Mouse (Mus musculus): Measurements from ENCODE around the gene Tmem235.

Gene Tmem235

DNA sequence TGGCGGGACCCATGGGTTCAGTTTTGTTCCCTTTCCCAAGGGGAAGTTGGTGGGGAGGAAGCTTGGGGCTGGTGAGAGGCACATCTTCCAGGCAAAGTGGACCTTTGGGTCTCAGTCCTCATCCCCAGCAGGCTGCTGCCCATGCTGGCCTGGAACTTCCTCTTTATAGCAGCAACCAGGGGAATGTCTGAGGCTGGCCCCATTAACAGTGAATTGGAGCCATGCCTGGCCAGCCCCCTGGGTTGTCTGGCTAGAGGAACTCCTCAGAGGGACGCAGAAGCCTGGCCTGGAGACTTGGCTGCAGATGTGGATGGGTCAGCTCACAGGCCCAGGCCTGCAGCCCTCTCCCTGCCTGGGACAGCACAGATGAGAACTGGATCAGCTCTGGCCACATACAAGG lies 4.3 kb downstream of the Tmem235 start:
- no peak for DNase-seq (ENCODE audit: low read depth, low spot score)

- no peak for DNase-seq (ENCODE audit: low read depth, low spot score)
Observed at GRCm38 (mm10) chr11:117865988-117866387, 5.4 kb downstream of the Tmem235 start.

GRCm38 (mm10) chr11:117870688-117871365 lies 10.3 kb downstream of the Tmem235 start:
- DNase-seq (ENCODE audit: low read depth, low spot score): peak; percentile 64

GRCm38 (mm10) chr11:117871376-117871775 lies 10.8 kb downstream of the Tmem235 start:
- DNase-seq (ENCODE audit: low read depth, low spot score): no peak

DNA sequence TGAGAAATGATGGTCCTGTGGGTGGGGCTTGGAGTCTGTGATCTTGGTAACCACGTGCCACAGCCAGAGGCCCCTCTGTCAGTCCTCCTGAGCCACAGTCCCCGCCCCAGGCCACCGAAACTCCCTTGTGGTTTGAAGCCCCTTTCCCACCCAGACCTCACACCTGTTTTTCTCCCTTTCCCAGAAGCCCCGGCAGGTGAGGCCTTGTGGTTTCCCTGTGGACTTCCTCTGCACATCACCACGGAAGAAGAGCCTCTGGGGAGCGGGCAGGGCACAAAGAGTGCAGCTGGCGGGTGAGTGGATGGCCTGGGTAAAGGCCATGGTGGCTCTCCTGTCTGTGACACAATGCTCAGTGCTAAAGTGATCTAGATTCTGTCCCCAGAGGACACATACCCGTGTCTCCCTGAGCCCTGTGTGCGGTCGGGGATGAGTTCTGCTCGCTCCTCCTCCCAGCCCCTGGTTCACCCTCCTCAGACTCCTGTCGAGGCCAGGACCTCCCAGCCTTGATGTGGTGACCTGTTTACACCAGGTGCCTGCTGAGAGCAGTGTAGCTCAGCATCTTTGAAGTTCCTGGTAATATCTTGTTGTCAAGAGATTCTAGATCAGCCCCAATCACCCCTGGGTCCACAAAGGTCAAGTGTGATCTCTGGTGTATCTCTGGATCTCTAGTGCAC lies 11.5 kb downstream of the Tmem235 start:
- DNase-seq (ENCODE audit: low read depth, low spot score): no peak

GRCm38 (mm10) chr11:117872861-117873608 lies 12.5 kb downstream of the Tmem235 start, which contains the start of gene Tha1:
Tha1 (minus strand) TSS chr11:117873481.
- DNase-seq (ENCODE audit: low read depth, low spot score): no peak

DNA sequence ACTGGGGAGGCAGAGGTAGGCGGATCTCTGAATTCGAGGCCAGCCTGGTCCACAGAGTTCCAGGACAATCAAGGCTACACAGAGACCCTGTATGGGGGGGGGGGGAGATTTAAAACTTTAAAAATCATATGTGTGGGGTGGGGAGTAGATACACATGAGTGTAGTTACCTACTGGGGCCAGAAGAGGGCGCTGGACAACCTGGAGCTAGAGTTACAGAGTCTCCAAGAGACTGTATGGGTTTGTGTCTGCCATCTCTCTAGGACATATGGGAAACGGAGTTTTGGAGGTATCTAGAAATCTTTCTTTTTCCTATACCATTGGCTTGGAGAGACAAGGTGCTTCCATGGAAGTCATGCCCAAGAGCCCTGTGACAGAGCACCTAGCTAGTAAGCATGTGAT lies 13.9 kb downstream of the Tmem235 start:
- DNase-seq (ENCODE audit: low read depth, low spot score): no peak

GRCm38 (mm10) chr11:117875681-117876080 lies 15.1 kb downstream of the Tmem235 start:
- DNase-seq (ENCODE audit: low read depth, low spot score): no peak

DNA sequence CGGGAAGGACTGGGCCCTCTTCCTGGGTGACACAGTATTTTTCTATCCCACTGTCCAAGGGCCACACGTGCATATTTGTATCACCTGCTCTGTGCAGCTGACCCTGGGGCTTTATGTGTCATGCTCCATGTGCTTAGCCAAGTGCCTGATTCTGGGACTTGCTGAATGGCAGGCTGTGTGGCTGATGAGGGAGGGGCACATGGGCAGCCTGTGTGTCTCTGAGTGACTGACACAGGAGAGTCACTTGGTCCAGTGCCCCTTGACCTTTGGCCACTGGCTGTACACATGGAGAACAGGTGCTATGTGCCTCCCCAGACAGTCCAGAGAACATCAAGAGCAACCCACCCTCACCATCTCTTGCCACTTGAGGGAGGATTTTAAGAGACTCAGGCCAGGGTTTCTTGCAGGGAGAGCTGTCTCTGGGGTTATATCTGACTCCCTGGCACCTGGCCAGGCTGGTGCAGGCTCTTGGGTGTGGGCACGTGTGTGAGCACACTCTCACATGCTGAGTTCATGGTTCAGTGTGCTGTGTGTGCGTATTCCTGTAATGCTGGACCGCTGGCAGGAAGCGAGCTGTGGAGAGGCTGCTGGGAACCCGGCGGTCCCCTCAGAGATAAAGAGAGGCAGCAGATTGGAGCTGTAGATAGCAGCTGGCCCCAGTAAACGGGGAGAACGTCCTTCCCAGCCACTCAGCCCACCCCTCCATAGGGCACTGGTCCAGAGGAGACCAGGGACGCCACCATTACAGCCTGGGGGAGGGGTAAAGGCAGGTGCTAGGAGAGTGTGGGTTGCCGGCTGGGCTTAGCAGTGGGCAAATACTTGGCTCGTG lies 17.6 kb downstream of the Tmem235 start:
- no peak for DNase-seq (ENCODE audit: low read depth, low spot score)

DNA sequence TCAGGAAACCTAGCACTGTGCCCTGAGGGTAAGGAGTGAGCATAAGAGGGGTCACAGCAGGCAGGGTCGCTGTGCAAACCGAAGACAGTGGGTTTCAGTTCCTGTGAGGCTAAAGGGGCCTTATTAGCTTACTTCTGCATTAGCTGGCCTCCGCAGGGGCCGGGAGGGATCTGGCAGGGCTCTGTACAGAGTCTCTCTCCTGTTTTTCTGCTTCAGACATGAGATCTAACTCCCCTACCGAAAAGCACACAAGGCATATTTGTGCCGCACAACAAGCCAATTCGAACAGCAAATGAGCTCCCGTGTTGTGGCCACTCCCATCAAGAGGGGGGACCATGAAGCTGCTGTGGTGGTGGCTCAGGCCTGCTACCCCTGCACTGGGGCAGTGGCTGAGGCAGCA lies 18.3 kb downstream of the Tmem235 start:
- no peak for DNase-seq (ENCODE audit: low read depth, low spot score)

DNA sequence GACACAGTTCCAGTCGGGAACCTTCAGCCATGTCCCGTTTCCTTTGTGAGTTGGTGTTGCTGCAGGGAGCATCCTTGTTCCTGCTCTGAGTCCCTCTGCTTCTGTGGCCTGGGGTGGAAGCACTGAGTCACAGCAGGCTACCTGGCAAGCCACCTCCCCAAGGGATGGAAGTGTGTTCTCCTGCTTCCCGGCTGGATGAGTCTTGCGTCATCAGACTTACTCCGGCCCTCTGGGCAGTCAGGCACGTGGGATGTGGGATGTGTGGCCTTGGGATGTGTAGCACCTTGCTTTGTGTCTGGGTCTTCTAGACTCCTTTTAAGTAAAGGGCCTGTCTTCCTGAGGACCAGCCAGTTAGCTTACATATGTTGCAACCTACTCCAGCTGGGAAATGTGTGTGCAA lies 19.1 kb downstream of the Tmem235 start:
- no peak for DNase-seq (ENCODE audit: low read depth, low spot score)

DNA sequence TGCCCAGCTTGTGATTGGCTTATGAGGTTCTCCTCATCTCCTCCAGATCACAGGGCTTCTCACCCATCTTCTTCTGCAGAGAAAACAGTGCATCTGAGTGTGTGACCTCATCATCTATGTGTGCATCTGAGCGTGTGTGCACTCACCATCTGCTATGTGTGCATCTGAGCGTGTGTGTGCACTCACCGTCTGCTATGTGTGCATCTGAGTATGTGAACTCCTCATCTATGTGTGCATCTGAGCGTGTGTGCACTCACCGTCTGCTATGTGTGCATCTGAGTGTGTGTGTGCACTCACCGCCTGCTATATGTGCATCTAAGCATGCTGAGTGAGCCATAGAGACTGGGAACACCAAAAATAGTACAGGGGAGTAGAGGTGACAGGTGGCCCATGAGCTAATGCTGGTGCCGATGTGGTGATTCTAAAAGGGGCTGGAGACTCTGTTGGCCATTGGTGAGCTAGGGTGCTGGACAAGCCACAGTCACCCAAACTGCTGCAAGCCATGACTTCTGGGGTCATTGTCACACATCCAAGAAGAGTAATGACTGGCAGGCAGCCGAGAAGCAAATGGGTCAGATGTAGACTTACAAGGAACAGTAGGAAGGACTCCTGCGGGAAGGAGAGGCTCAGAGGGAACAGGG lies 19.9 kb downstream of the Tmem235 start:
- DNase-seq (ENCODE audit: low read depth, low spot score): no peak

GRCm38 (mm10) chr11:117880977-117881358 lies 20.4 kb downstream of the Tmem235 start:
- no peak for DNase-seq (ENCODE audit: low read depth, low spot score)

DNA sequence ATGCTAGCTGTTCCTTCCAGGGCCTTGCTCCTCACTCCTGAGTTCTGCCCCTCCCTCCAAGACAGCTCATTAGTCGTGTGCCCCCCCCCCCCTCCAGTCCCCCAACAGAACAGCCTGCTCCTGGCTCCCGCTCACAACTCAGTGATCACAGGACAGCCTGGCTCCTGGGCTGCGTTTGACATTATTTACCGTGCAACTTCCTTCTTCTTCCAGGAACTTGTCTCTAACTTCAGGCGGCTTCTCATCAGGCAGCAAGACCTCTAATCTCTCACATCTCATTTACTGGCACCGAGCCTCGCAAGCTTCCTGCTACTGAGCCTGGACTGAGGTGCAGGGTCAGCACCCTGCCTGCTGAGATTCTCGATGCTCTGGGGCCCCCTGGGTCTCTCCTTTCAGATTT lies 21.2 kb downstream of the Tmem235 start:
- no peak for DNase-seq (ENCODE audit: low read depth, low spot score)

GRCm38 (mm10) chr11:117882208-117882607 lies 21.7 kb downstream of the Tmem235 start:
- no peak for DNase-seq (ENCODE audit: low read depth, low spot score)

DNA sequence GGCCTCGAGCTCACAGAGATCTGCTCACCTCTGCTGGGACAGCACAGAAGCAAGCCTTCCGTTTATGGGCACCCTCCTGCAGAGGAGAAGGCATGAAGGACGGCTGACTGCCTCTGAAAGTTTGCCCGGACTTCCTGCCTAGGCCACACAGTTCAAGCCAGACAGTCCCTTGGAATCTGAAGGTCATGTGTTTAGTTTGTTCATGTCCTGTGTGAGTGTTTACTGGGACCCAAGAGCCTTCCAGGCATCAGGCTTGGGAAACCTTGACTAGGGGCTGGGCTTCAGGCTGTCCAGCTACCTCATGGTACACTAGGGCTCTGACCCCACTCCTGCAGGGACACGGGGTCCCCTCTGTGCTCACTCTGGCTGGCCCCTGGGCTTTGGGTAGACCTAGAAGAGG lies 25.4 kb downstream of the Tmem235 start:
- DNase-seq (ENCODE audit: low read depth, low spot score): no peak

- DNase-seq (ENCODE audit: low read depth, low spot score): no peak
Observed at GRCm38 (mm10) chr11:117888168-117888852, 27.8 kb downstream of the Tmem235 start.

DNA sequence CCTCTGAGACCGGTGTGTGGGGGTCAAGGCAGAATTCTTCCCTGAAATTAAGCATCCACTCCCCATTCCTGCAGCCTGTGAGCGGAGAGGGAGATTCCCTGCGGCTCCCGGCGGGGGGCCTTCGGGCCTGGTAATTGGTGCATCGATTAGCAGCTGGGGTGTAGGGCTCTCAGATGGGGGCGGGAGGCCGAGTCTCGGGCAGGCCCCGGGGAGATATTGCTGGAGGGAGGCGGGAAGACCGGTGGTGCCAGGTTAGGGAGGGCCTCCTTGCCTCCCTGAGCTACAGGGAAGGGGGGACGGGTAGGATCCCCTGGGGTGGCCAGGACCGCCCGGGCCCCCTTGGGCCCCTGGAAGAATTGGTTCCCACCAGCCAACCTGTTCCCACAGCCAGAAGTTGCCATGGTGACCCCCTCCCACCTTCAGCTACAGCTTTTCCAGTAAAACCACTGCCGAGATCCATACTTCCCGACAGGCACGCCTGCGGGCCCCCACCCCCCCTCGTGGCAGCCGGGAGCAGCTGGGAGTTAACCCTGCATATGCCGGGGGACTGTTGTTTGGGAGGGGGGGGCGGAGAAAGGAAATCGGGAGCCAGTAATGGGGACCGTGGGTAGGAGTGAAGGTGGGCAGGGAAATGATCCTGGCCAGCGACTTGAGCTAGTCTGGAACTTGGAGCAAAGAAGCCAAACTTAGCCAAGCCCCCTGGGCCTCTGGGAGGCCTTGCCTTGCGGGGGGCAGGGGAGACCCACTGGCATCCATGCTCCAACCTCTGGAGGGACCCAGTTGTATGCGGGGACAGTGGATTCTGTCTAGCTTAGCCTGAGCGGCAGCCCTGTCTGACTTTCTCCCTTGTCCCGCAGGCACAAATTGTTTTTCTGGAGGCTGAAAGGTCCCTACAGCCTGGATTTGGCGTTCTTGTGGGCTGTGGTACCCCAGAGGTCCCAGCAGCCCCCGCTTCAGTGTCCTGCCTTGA lies 28.6 kb downstream of the Tmem235 start:
- DNase-seq (ENCODE audit: low read depth, low spot score): no peak

GRCm38 (mm10) chr11:117889887-117890340 lies 29.4 kb downstream of the Tmem235 start:
- DNase-seq (ENCODE audit: low read depth, low spot score): no peak

All from retina, adult 2 months (tissue).